Mouse (Mus musculus) midbrain, embryonic 10.5 days (tissue): ENCODE data around the gene H2-M10.5. TPM values are rescaled to one million over a fixed set of nuclear protein-coding genes. Genes with fewer than 3 reads are reported as not detected.
"Not testable (repeated sequence)": the region's sequence is repeated elsewhere in the genome, so short reads cannot be mapped to it uniquely, and the experiment has no call there.

ENCODE experiments used
- DNase-seq: peaks from one replicate; pipeline ENCODE4 v3.0.0-alpha.2; 2017; ENCODE audit warnings: low spot score
- H3K27ac ChIP-seq: fragments of 300-500 bp; sonication (generic); replicated peaks from 2 replicates; pipeline ENCODE4 v1.5.1; 2016; ENCODE audit warnings: mild to moderate bottlenecking
- H3K27me3 ChIP-seq: fragments of 300-500 bp; sonication (generic); 2 replicates; pipeline ENCODE4 v1.6.1; 2016; ENCODE audit warnings: low read depth, mild to moderate bottlenecking; ENCODE audit not compliant: poor library complexity, severe bottlenecking
- H3K36me3 ChIP-seq: fragments of 300-500 bp; sonication (generic); 2 replicates; pipeline ENCODE4 v1.6.1; 2016; ENCODE audit warnings: mild to moderate bottlenecking, moderate library complexity
- H3K4me1 ChIP-seq: fragments of 300-500 bp; sonication (generic); 2 replicates; pipeline ENCODE4 v1.6.1; 2016
- H3K4me3 ChIP-seq: fragments of 300-500 bp; sonication (generic); 2 replicates; pipeline ENCODE4 v1.5.1; 2016; ENCODE audit warnings: mild to moderate bottlenecking, moderate library complexity
- H3K9me3 ChIP-seq: fragments of 300-500 bp; sonication (generic); replicated peaks from 2 replicates; pipeline ENCODE4 v1.6.1; 2016; ENCODE audit warnings: mild to moderate bottlenecking
- WGBS: fragments of 180-500 bp; shearing (Covaris S2); methylation state at CpG from one replicate; pipeline ENCODE4 v1.1.7; 2016; 5-methylcytosine and 5-hydroxymethylcytosine counted together
- polyA plus RNA-seq: library from polyadenylated mRNA; unstranded; fragments of >200 nt; fragmentation: Nextera tagmentation; extraction: Ambion mirVana; gene quantifications from 2 replicates; pipeline ENCODE4 v1.2.1, GENCODE M21; 2016

The H2-M10.5 gene
- not detected in 2 replicates for polyA plus RNA-seq

DNA sequence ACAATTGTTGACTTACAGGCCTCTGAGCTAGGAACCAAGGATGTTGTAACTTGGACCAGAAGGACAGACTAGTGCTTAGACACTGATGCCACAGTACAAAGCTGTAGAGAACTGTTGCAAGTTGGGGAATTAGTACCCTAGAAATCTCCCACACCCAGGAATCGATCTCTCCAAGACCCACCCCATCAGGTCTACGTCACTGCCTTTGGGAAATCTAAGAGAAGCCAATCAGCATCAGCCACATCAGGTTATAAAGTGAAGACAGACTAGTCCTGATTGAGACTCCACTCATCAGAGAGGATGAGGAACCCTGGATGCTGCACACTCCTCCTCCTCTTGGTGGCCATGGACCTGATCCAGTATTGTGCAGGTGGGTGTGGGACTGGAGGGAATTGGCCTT is at the start of gene H2-M10.5:
H2-M10.5 (plus strand) TSS at position 301 of the 400 bp plus-strand sequence.
- not testable (repeated sequence) for H3K4me3 ChIP-seq, H3K27ac ChIP-seq, H3K27me3 ChIP-seq, H3K4me1 ChIP-seq, DNase-seq, H3K9me3 ChIP-seq, H3K36me3 ChIP-seq
- WGBS: 93% methylated on average over 2 of the region's 2 CpGs

DNA sequence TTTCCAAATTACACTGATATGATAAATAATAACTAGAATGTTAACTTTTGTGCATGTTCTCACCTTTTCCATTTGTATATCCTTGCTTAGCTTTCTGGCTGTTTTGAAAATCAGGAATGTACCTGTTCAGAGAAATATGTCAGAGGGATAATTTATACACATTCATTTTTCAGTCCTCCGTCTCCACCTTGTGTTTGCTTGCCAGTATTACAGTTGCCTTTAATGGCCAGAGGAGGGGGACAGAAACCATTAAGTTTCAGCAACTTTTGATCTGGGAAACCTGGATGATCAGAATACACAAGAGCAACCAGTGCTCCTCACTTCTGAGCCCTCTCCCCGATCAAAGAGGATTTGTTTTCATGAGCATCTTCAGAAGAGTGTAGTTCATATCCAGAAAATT is 46.7 kb upstream of the H2-M10.5 start:
- Histone ChIP-seq H3K27ac (no peak overlapping the region), H3K4me3 (no peak overlapping the region), H3K27me3 (no peaks in the 10 kb centered on the region), H3K4me1 (no peaks in the 10 kb centered on the region), H3K36me3 (no peaks in the 10 kb centered on the region), H3K9me3 (no peaks in the 10 kb centered on the region)
- no peak for DNase-seq
- 20% methylated on average over 2 of the region's 2 CpGs for WGBS

DNA sequence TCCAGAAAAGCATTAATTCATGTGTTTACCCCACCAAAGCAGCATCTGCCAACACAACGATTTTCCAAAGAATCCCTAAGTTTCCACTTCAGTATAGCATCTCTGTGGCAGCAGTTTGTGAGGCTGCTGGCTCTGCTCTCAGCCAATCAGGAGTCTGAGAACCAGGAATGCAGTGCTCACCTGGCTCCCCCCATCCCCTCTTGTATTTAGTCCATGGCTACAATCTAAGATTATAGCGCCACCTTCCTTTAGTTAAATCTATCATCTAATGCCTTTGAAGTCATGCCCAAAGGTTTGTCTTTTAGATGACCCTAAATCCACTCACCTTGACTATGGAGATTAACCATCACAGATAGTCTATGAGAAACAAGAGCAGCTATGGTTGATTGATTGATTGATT is 8.9 kb upstream of the H2-M10.5 start:
- no peaks in the 10 kb centered on the region for H3K9me3 ChIP-seq
- H3K4me1 ChIP-seq: no peaks in the 10 kb centered on the region
- DNase-seq: no peak
- WGBS: 64% methylated on average over 2 of the region's 2 CpGs
- H3K4me3 ChIP-seq: no peak overlapping the region
- H3K36me3 ChIP-seq: no peaks in the 10 kb centered on the region
- no peak overlapping the region for H3K27ac ChIP-seq
- no peaks in the 10 kb centered on the region for H3K27me3 ChIP-seq

DNA sequence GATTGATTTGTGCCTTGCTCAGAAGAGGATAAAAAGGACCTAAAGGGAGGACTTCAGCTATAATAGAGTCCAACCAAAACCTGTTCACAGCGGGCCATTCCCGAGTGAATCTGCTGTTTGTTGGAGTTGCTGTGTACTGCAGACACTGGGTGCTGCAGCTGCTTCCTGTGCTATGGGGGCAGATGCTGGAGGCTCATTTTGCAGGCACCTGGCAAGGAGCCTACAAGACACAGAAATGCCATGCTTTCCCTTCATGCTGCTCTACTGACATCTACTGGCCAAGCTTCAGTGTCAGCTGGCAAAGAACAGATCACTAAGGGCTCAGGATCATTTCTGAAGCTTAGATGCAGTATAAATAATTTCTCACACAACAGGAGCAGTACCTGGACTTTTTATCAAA is 8.5 kb upstream of the H2-M10.5 start:
- not testable (repeated sequence) for H3K36me3 ChIP-seq, DNase-seq, H3K27me3 ChIP-seq, H3K4me1 ChIP-seq, H3K9me3 ChIP-seq, H3K27ac ChIP-seq, H3K4me3 ChIP-seq
- 22% methylated on average over 2 of the region's 2 CpGs for WGBS

DNA sequence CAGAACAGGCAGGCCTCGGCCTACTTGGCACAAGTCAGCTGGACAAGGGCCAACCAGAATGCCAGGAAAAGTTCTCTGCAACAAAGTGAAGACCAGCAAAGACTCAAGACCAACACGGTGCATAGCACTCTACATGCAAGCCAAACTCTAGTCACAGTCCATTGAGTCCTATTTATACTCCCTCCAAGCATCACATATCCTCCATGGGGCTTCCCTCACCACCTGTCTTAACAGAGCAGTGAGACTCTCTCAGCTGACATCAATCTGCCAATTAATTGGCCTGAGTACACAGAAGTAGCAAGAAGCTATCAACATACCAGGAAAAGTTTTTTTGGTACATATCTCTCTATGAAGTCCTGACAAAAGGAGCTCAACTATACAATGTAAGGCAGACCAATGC is 7.3 kb upstream of the H2-M10.5 start:
- not testable (repeated sequence) for H3K9me3 ChIP-seq, H3K4me1 ChIP-seq, DNase-seq, H3K36me3 ChIP-seq, H3K27me3 ChIP-seq, H3K4me3 ChIP-seq, H3K27ac ChIP-seq
- WGBS: 67% methylated on average over 2 of the region's 2 CpGs

DNA sequence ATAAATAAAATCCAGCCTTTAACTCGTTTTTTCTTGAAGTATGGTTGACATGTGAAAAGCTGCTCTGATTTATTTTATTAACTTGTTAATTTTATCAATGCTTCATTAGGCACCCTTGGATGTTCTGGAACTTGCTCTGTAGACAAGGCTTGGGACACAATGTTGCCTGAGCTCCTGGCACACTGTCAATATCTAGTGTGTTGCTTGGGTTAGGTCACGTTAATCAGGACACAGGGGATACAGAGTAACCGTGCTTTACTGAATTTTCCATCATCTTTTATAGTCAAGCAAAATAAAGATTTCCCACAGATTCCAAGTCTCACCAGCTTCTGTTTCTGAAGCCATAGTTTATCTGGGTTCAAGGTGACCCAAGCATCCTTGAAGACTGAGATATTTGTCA is 8.8 kb downstream of the H2-M10.5 start:
- no peak for DNase-seq
- Histone ChIP-seq H3K36me3 (no peaks in the 10 kb centered on the region), H3K9me3 (no peaks in the 10 kb centered on the region), H3K27ac (no peak overlapping the region), H3K4me1 (no peaks in the 10 kb centered on the region), H3K27me3 (no peaks in the 10 kb centered on the region), H3K4me3 (no peak overlapping the region)
- 72% methylated on average over 3 of the region's 3 CpGs for WGBS

DNA sequence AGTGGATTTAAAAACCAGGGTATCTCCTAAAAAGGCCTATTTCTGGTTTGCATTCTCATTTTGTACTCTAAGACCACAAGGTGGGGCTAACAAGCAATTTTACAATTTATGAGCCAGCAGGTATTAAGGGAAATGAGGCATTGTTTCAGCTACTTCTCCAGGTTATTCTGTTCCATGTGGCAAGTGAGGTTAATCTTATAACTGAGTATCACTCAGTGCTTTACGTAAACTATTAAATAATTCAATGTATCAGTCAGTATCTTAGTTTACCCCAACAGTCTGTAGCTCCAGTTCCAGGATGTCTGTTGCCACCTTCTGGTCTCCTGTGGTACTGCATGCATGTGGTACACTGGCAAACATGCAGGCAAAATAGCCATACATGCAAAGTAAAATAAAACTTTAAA is 13.8 kb downstream of the H2-M10.5 start:
- 54% methylated on average over 1 of the region's 1 CpGs for WGBS

DNA sequence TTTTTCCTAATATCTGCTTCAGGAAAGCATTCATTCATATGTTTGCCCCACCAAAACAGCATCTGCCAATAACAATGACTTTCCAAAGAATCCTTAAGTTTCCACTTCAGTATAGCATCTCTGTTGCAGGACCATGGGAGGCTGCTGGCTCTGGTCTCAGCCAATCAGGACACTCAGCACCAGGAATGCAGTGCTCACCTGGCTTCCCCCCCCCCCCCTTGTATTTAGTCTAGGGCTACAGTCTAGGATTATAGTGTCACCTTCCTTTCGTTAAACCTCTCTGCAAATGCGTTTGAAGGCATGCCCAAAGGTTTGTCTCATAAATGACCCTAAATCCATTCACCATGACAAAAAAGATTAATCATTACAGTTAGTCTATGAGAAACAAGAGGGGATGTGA is 15.6 kb downstream of the H2-M10.5 start:
- Histone ChIP-seq H3K4me1 (no peaks in the 10 kb centered on the region), H3K4me3 (no peak overlapping the region), H3K36me3 (no peaks in the 10 kb centered on the region), H3K27me3 (no peaks in the 10 kb centered on the region), H3K9me3 (no peaks in the 10 kb centered on the region), H3K27ac (no peak overlapping the region)
- no peak for DNase-seq
- WGBS: 86% methylated on average over 2 of the region's 2 CpGs

More for the DNA sequence above, 13.8 kb downstream of the H2-M10.5 start:
- not testable (repeated sequence) for H3K36me3 ChIP-seq, H3K4me3 ChIP-seq, H3K4me1 ChIP-seq, DNase-seq, H3K9me3 ChIP-seq, H3K27me3 ChIP-seq, H3K27ac ChIP-seq

DNA sequence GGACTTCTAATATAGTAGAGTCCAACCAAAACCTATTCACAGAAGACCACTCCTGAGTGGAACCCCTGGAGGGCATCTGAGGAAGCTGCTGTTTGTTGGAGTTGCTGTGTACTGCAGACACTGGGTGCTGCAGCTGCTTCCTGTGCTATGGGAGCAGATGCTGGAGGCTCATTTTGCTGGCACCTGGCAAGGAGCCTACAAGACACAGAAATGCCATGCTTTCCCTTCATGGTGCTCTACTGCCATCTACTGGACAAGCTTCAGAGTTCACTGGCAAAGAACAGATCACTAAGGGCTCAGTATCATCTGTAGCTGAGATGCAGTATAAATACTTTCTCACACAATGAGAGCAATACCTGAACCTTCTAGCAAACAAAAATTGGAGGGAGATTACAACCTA is 16.1 kb downstream of the H2-M10.5 start:
- H3K4me3 ChIP-seq, H3K27ac ChIP-seq, H3K27me3 ChIP-seq, H3K36me3 ChIP-seq, H3K9me3 ChIP-seq, H3K4me1 ChIP-seq: not testable (repeated sequence)
- peak; percentile 53 for DNase-seq

DNA sequence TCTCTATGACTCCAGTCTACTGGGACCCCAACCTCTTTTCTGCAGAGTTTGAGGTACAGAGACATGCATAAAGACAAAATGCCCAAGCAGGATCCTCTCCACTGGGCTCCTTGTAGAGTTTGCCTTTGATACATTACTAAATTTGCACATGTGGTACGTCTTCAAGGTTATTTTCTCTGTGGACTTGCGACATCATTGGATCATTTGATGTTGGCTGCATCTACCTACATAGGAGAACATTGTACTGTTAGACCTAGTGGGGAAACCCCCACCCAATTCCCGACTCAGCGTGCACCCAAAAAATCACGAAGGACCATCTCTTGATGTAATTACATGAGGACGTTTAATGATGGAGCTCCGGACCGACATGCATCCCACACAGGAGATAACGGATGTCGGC is 26.8 kb downstream of the H2-M10.5 start:
- Histone ChIP-seq H3K36me3 (no peaks in the 10 kb centered on the region), H3K4me1 (no peaks in the 10 kb centered on the region), H3K27me3 (no peaks in the 10 kb centered on the region), H3K9me3 (no peaks in the 10 kb centered on the region), H3K27ac (no peak overlapping the region), H3K4me3 (no peak overlapping the region)
- 95% methylated on average over 10 of the region's 10 CpGs for whole genome bisulfite sequencing
- no peak for DNase-seq

DNA sequence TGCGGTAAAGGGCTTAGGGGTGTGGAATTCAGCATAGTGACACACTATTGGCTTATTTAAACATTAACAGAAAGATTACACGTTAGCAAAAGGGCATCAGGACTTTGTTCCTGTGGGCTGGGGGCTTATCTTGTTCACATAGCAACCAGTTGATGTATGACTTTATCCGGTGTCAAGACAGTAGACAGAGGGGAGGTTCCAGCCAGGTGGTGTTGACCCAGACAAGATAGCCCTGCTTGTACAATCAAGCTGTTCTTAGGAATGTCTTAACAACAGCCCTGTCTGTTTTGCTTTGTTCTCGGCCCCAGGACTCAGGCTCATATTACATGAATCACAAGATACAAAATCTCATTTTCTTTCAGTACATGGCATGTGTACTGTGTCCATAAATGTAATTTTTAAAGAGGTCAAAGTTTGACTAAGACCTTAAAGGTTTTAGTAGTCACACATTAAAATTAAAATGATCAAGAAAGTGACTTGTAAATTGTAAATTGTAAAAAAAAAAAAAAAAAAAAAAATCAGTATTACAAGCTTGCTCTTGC is 27.3 kb downstream of the H2-M10.5 start:
- WGBS: 82% methylated on average over 4 of the region's 4 CpGs
- H3K36me3 ChIP-seq, DNase-seq, H3K4me1 ChIP-seq, H3K27ac ChIP-seq, H3K4me3 ChIP-seq, H3K27me3 ChIP-seq, H3K9me3 ChIP-seq: not testable (repeated sequence)

DNA sequence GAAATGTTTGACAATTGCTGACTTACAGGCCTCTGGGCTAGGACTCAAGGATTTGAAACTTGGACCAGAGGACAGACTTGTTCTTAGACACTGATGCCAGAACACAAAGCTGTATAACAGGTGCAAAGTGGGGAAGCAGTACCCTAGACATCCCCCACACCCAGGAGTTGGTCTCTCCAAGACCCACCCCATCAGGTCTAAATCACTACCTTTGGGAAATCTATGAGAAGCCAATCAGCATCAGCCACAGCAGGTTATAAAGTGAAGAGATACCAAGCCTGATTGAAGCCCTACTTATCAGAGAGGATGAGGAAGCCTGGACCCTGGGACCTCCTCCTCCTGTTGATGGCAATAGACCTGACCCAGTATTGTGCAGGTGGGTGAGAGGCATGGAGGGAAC is 39.2 kb downstream of the H2-M10.5 start, which contains the start of gene H2-M10.6:
H2-M10.6 (plus strand) TSS at position 301 of the 400 bp plus-strand sequence.
- Histone ChIP-seq H3K36me3 (no peaks in the 10 kb centered on the region), H3K9me3 (no peaks in the 10 kb centered on the region), H3K4me3 (no peak within 1 kb of the TSS), H3K4me1 (no peaks in the 10 kb centered on the region), H3K27me3 (no peaks in the 10 kb centered on the region), H3K27ac (no peak within 1 kb of the TSS)
- no peak for DNase-seq

DNA sequence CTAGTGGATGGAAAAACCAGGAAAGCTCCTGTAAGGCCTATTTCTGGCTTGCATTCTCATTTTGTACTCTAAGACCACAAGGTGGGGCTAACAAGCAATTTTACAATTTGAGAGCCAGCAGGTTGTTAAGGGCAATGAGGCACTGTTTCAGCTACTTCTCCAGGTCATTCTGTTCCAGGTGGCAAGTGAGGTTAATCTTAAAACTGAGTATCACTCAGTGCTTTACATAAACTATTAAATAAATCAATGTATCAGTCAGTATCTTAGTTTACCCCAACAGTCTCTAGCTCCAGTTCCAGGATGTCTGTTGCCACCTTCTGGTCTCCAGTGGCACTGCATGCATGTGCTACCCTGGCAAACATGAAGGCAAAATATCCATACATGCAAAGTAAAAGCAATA is 51.3 kb downstream of the H2-M10.5 start:
- Histone ChIP-seq H3K36me3 (no peaks in the 10 kb centered on the region), H3K4me1 (no peaks in the 10 kb centered on the region), H3K27me3 (no peaks in the 10 kb centered on the region), H3K9me3 (no peaks in the 10 kb centered on the region), H3K4me3 (no peak overlapping the region), H3K27ac (no peak overlapping the region)
- peak; percentile 42 for DNase-seq

DNA sequence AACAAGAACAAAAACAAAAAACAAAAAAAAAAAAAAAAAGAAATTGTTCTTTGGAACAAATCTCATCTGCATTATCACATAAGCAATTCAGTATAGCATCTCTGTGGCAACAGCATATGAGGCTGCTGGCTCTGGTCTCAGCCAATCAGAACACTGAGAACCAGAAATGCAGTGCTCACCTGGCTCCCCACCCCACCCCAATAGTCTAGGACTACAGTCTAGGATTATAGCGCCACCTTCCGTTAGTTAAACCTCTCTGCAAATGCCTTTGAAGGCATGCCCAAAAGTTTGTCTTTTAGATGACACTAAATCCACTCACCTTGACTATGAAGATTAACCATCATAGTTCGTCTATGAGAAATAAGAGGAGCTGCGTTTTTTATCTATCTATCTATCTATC is 52.8 kb downstream of the H2-M10.5 start:
- Histone ChIP-seq H3K36me3 (no peaks in the 10 kb centered on the region), H3K27me3 (no peaks in the 10 kb centered on the region), H3K4me1 (no peaks in the 10 kb centered on the region), H3K4me3 (no peak overlapping the region), H3K9me3 (no peaks in the 10 kb centered on the region), H3K27ac (no peak overlapping the region)
- DNase-seq: peak; percentile 8
- 30% methylated on average over 4 of the region's 4 CpGs for WGBS
